Mouse (Mus musculus) liver, embryonic 14.5 days (tissue): ENCODE data around the gene Stambp.
"Not testable (repeated sequence)": the region's sequence is repeated elsewhere in the genome, so short reads cannot be mapped to it uniquely, and the experiment has no call there.

Experiments used
- CTCF ChIP-seq: IDR thresholded peaks from 2 replicates; pipeline ENCODE4 v1.5.1; 2016; ENCODE audit warnings: antibody characterized with exemption, low read depth, control low read depth
- EP300 ChIP-seq: IDR thresholded peaks from 2 replicates; pipeline ENCODE4 v1.6.1; 2016; ENCODE audit warnings: antibody characterized with exemption, low read depth

DNA sequence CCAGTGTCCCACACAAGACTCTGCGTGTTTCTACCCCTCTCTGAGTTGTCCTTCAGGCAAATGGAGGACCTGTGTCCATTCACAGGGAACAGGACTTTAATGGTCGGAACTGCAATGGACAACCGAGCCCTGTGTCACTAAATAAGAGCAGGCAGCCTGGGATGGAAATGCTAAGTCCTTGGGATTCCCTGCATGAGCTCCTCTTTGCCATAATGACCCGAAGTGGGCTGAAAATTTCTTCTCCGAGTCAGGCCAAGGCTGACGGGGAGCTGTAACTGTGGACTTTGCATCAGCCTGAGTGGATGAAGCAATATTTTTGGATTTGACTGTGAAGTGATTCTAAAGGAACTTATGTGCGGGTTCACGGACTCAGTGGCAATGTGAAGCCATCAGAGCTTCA is 14.7 kb upstream of the Stambp start:
- not testable (repeated sequence) for TF ChIP-seq EP300, CTCF
